Mouse (Mus musculus): ENCODE results near the gene Kcnmb4. TPM values are rescaled to one million over a fixed set of nuclear protein-coding genes. Genes with fewer than 3 reads are reported as not detected.

Kcnmb4 gene
- polyA plus RNA-seq, 2 experiments, result 0.14 to 0.22 TPM

DNA sequence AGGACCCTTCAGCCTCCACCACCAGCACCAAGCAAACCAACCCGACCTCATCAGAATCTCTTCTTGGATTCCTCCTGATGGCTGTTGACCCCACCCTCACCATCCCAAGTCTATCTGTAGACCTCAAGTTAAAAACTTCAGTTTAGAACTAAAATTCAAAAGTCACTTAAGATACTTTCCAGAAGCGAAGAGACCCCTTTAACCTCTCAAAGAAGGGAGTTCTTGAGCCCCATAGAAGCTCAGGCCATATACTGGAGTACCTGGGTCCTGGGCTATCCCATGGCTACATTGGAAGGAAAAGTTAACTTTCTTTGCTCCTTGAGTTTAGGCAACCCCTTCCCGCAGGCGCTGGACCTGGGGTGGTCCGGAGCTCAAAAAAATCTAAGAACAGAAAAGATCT, 1.1 kb downstream of the Kcnmb4 start:
- H3K27me3 ChIP-seq (ENCODE audit: control insufficient read depth, insufficient read depth, low read length), result peaks cover 46% of the 10 kb centered on the region

GRCm38 (mm10) chr10:116470306-116470925, 3.3 kb downstream of the Kcnmb4 start:
- Histone ChIP-seq H3K9ac (replicated peaks) (no peak overlapping the region), H3K4me1 (replicated peaks; ENCODE audit: control insufficient read depth in 2 of 2, insufficient read depth in 2 of 2, low read length in 1 of 2) (0 out of 4 replicates have a peak, but pooled peaks cover 0 to 2% of the 10 kb centered on the region in 2 experiments), H3K4me3 (ENCODE audit: insufficient read depth in 1 of 2, low read depth in 2 of 2, low read length in 2 of 2) (no peak overlapping the region), H3K4me2 (ENCODE audit: low read depth) (no peak overlapping the region), H3K27ac (no peak overlapping the region), H3K27me3 (ENCODE audit: control insufficient read depth, insufficient read depth, low read length) (peaks cover 40% of the 10 kb centered on the region), H3K36me3 (replicated peaks; ENCODE audit: control insufficient read depth, insufficient read depth, low read depth) (no peaks in the 10 kb centered on the region), H3K9me3 (ENCODE audit: control insufficient read depth, low read length) (no peaks in the 10 kb centered on the region)
- 75% methylated on average over 11 of the region's 11 CpGs for WGBS (ENCODE audit: insufficient replicate concordance)
- TF ChIP-seq CTCF (IDR thresholded peaks at IDR 0.05; ENCODE audit: low read depth), result no peak
- TF ChIP-seq EP300 (IDR thresholded peaks at IDR 0.05; ENCODE audit: low read depth), result no peak
- no peak for ATAC-seq (ENCODE audit: insufficient read depth)
- no peak for DNase-seq (ENCODE audit: low read depth in 3 of 3, low spot score in 3 of 3)

More for the DNA sequence above, 1.1 kb downstream of the Kcnmb4 start:
- peaks cover 2% of the 10 kb centered on the region; the same call in 1 of the 2 replicates for H3K9me3 ChIP-seq (ENCODE audit: control insufficient read depth, low read length)
- no peaks in the 10 kb centered on the region for H3K36me3 ChIP-seq (replicated peaks; ENCODE audit: control insufficient read depth, insufficient read depth, low read depth)
- no peak overlapping the region; a peak in 1 of 4 replicates for H3K4me3 ChIP-seq (ENCODE audit: insufficient read depth in 1 of 2, low read depth in 2 of 2, low read length in 2 of 2)
- H3K4me2 ChIP-seq (ENCODE audit: low read depth), result peak overlapping the region; percentile 66; the same call in 1 of the 2 replicates
- ATAC-seq (ENCODE audit: insufficient read depth) (no peak), DNase-seq (ENCODE audit: low read depth in 3 of 3, low spot score in 3 of 3) (no peak)
- 0 out of 4 replicates have a peak, but pooled peaks cover 0 to 2% of the 10 kb centered on the region in 2 experiments for H3K4me1 ChIP-seq (replicated peaks; ENCODE audit: control insufficient read depth in 2 of 2, insufficient read depth in 2 of 2, low read length in 1 of 2)
- WGBS (ENCODE audit: insufficient replicate concordance), result 6% methylated on average over 5 of the region's 5 CpGs
- H3K9ac ChIP-seq (replicated peaks), result no peak overlapping the region
- no peak overlapping the region for H3K27ac ChIP-seq
- TF ChIP-seq EP300 (IDR thresholded peaks at IDR 0.05; ENCODE audit: low read depth) (no peak), CTCF (IDR thresholded peaks at IDR 0.05; ENCODE audit: low read depth) (no peak)

- TF ChIP-seq CTCF (IDR thresholded peaks at IDR 0.05; ENCODE audit: low read depth) (no peak), EP300 (IDR thresholded peaks at IDR 0.05; ENCODE audit: low read depth) (no peak)
Observed at GRCm38 (mm10) chr10:116468094-116468493, 5.6 kb downstream of the Kcnmb4 start.

GRCm38 (mm10) chr10:116463753-116464345, 9.8 kb downstream of the Kcnmb4 start:
- Histone ChIP-seq H3K27me3 (ENCODE audit: control insufficient read depth, insufficient read depth, low read length) (no peaks in the 10 kb centered on the region), H3K36me3 (replicated peaks; ENCODE audit: control insufficient read depth, insufficient read depth, low read depth) (no peaks in the 10 kb centered on the region), H3K4me1 (replicated peaks; ENCODE audit: control insufficient read depth in 2 of 2, insufficient read depth in 2 of 2, low read length in 1 of 2) (0 out of 4 replicates have a peak, but pooled peaks cover 0 to 2% of the 10 kb centered on the region in 2 experiments), H3K9me3 (ENCODE audit: control insufficient read depth, low read length) (no peaks in the 10 kb centered on the region), H3K4me2 (ENCODE audit: low read depth) (no peak overlapping the region), H3K9ac (replicated peaks) (no peak overlapping the region), H3K27ac (no peak overlapping the region), H3K4me3 (ENCODE audit: insufficient read depth in 1 of 2, low read depth in 2 of 2, low read length in 2 of 2) (no peak overlapping the region)
- 75% methylated on average over 12 of the region's 12 CpGs for WGBS (ENCODE audit: insufficient replicate concordance)
- DNase-seq (ENCODE audit: low read depth in 3 of 3, low spot score in 3 of 3), result no peak
- TF ChIP-seq EP300 (IDR thresholded peaks at IDR 0.05; ENCODE audit: low read depth) (no peak), CTCF (IDR thresholded peaks at IDR 0.05; ENCODE audit: low read depth) (peak; percentile 34)
- no peak for ATAC-seq (ENCODE audit: insufficient read depth)

More at GRCm38 (mm10) chr10:116468094-116468493, 5.6 kb downstream of the Kcnmb4 start:
- Histone ChIP-seq H3K9me3 (ENCODE audit: control insufficient read depth, low read length) (no peaks in the 10 kb centered on the region), H3K9ac (replicated peaks) (no peak overlapping the region), H3K27me3 (ENCODE audit: control insufficient read depth, insufficient read depth, low read length) (peaks cover 16% of the 10 kb centered on the region), H3K4me1 (replicated peaks; ENCODE audit: control insufficient read depth in 2 of 2, insufficient read depth in 2 of 2, low read length in 1 of 2) (0 out of 4 replicates have a peak, but pooled peaks cover 0 to 2% of the 10 kb centered on the region in 2 experiments), H3K27ac (no peak overlapping the region), H3K4me3 (ENCODE audit: insufficient read depth in 1 of 2, low read depth in 2 of 2, low read length in 2 of 2) (no peak overlapping the region), H3K4me2 (ENCODE audit: low read depth) (no peak overlapping the region), H3K36me3 (replicated peaks; ENCODE audit: control insufficient read depth, insufficient read depth, low read depth) (no peaks in the 10 kb centered on the region)
- DNase-seq (ENCODE audit: low read depth in 3 of 3, low spot score in 3 of 3) (no peak), ATAC-seq (ENCODE audit: insufficient read depth) (no peak)
- 49% methylated on average over 5 of the region's 5 CpGs for WGBS (ENCODE audit: insufficient replicate concordance)

- no peaks in the 10 kb centered on the region for H3K36me3 ChIP-seq (replicated peaks; ENCODE audit: control insufficient read depth, insufficient read depth, low read depth)
- H3K4me2 ChIP-seq (ENCODE audit: low read depth), result no peak overlapping the region
- DNase-seq (ENCODE audit: low read depth in 3 of 3, low spot score in 3 of 3), result no peak
- no peak overlapping the region for H3K27ac ChIP-seq
- H3K4me1 ChIP-seq (replicated peaks; ENCODE audit: control insufficient read depth in 2 of 2, insufficient read depth in 2 of 2, low read length in 1 of 2), result no peaks in the 10 kb centered on the region
- no peaks in the 10 kb centered on the region for H3K9me3 ChIP-seq (ENCODE audit: control insufficient read depth, low read length)
- TF ChIP-seq CTCF (IDR thresholded peaks at IDR 0.05; ENCODE audit: low read depth) (no peak), EP300 (IDR thresholded peaks at IDR 0.05; ENCODE audit: low read depth) (no peak)
- no peak for ATAC-seq (ENCODE audit: insufficient read depth)
- H3K9ac ChIP-seq (replicated peaks), result no peak overlapping the region
- no peaks in the 10 kb centered on the region for H3K27me3 ChIP-seq (ENCODE audit: control insufficient read depth, insufficient read depth, low read length)
- no peak overlapping the region for H3K4me3 ChIP-seq (ENCODE audit: insufficient read depth in 1 of 2, low read depth in 2 of 2, low read length in 2 of 2)
- WGBS (ENCODE audit: insufficient replicate concordance), result 81% methylated on average over 9 of the region's 9 CpGs
Observed at GRCm38 (mm10) chr10:116461443-116461842, 12.2 kb downstream of the Kcnmb4 start.

Measured in liver, embryonic 14.5 days (tissue).